Mouse (Mus musculus) olfactory bulb, adult 2 months (tissue): ENCODE results near the gene Lrmda.

ENCODE experiments used
- CTCF ChIP-seq: fragments of 200-500 bp; IDR thresholded peaks from 2 replicates; pipeline ENCODE4 v1.5.1; 2012; ENCODE audit warnings: low read depth, mild to moderate bottlenecking, low read length, moderate library complexity; ENCODE audit not compliant: insufficient read depth
- POLR2A ChIP-seq: fragments of 200-500 bp; IDR thresholded peaks from 2 replicates; pipeline ENCODE4 v1.6.1; 2012; ENCODE audit warnings: mild to moderate bottlenecking, low read depth, low read length, moderate library complexity; ENCODE audit not compliant: insufficient read depth

DNA sequence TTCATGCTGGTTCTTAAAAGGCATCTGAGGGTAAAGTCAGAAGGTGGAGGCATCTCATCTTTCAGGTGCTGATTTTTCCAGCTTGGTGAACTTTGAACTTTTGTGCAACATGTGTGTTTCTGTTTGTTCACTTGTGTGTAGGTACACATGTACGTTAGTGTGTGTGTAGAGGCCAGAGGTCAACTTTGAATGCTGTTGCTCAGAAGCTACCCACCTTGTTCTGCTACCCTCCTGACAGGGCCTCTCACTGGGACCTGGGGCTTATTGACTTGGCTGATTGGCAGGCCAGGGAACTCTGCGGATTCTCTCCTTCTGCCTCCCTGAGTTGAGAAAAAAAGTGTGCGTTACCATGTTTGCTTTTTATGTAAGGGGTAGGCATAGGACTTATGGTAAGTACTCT, 203.1 kb downstream of the Lrmda start:
- TF ChIP-seq CTCF, result no peak
- TF ChIP-seq POLR2A, result no peak
